Mouse (Mus musculus): ENCODE measurements around the gene Rpl3.

DNA sequence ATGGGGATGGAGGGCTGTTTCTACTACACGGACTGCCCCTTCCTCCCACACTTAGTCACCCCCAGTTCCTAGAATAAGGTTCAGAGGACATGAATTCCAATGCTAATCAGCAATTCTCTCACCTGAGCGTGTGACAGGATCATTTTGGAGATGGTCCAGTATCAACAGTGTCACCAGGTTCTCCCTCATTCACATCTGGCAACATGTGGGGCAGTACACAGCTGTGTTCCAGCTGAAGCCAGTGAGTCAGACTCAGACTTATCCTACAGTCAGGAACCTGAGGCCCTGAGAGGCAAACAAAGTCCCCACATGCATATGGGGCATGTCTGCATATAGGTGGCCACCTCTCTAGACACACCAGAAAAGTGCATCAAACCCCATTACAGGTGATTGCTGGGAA, 44.4 kb downstream of the Rpl3 start:
- no peak for TF ChIP-seq CTCF (IDR thresholded peaks at IDR 0.05; ENCODE audit: low read depth)
- TF ChIP-seq EP300 (IDR thresholded peaks at IDR 0.05; ENCODE audit: low read depth) = no peak
